Mouse (Mus musculus) thymus, postnatal 14 days (tissue): ENCODE measurements around the gene Ifit2.

Experiments
- DNase-seq: peaks from one replicate; pipeline ENCODE4 v3.0.0; 2021

Ifit2 gene

DNA sequence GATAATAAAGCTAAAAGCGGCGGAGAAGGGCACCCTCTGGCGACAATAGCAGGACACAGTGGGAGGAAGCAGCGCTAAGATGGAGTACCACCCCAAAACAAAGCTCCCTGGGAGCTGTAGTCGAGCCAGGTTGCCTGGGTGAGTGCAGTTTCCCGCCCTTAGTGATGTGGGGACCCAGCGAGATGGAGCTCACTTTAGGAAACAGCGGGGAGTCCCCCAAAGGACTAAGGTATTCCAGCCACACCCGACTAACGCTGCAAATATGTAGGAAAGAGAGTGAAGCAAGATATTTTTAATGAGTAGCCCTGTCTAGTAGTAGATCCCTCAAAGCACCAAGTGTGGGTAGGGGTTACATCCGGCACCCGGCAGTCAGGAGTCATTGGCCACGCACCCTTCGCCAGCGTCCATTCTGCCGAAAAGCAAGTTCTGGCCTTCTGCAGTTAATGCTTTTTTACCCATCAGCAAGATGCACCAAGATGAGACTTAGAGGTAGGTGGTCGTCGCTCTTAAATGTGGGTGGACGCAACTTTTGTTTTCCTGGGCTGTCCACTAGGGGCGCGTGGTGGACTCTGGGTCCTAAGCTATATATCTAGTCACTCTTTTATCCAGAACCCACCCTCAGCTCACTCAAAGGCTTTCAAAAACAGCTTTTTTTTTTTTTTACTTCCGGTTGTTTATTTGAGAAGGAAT is at the start of gene Ifit2:
Ifit2 (plus strand) TSS at position 161 of the 690 bp plus-strand sequence.
- peak; percentile 85 for DNase-seq

- DNase-seq, result peak; percentile 93
Measured at GRCm38 (mm10) chr19:34500763-34501162, 49.7 kb upstream of the Ifit2 start.

GRCm38 (mm10) chr19:34505161-34505721 is 45.3 kb upstream of the Ifit2 start:
- DNase-seq, result peak; percentile 56

DNA sequence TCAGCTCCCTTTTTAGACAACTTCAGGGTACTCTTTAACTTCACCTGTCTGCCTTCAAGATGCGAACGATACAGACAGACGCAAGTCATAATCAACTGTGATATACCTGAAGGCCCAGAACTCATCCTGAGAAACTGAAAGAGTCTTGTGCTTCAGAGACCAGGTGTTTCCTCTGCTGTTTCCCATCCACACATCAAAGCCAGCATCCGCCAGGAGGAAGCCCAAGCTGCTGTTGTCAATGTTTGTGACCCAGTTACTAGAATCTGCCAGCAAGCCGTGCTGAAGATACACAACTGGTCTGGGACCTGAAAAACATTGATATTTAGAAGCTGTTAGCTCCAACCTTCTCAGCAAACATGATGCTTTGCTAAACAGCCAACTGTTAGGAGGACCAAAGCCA is 39.8 kb upstream of the Ifit2 start:
- peak; percentile 88 for DNase-seq

GRCm38 (mm10) chr19:34511528-34511927 is 39.0 kb upstream of the Ifit2 start:
- peak; percentile 35 for DNase-seq

DNA sequence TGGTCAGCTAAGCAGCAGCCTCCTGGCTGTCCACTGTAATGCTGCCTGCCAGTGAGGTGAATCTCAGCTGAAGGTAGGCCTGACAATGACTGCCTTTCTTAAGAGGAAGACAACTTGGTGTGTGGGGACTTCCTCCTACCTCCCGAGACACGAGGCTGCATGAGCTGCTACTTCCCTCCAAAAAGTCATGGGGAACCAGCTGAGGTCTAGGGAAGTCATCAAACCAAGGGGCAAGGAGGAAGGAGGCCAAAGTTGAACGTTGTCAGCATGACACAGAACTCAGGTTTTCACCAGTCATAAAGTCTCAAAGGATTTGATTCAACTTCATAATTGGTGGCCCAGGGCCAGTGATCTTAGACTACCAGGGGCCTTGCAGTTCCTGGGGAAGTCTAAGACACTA is 34.8 kb upstream of the Ifit2 start:
- DNase-seq, result peak; percentile 43

GRCm38 (mm10) chr19:34516346-34516745 is 34.1 kb upstream of the Ifit2 start:
- no peak for DNase-seq

DNA sequence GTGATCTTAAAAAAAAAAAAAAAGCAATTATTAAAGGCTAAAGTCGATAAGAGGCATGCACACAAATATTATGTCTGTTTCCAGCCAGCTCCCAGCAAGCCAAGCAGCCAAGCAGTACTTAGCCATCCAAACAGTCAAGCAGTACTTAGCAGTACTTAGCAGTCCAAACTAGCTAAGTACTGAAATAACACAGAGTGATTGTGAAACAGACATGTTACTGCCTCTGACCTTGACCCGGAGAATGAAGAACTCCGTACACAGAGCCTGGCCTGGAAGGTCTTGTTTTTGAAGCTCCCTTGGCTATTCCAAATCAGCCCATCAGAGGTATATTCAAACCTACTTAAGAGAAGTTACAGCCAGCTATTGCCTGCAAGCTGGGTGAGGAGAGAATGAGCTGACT is 33.3 kb upstream of the Ifit2 start:
- no peak for DNase-seq

GRCm38 (mm10) chr19:34517812-34518594 is 32.5 kb upstream of the Ifit2 start:
- DNase-seq, result no peak

- DNase-seq, result no peak
Measured at GRCm38 (mm10) chr19:34518786-34519185, 31.7 kb upstream of the Ifit2 start.

GRCm38 (mm10) chr19:34519646-34520045 is 30.8 kb upstream of the Ifit2 start:
- no peak for DNase-seq

DNA sequence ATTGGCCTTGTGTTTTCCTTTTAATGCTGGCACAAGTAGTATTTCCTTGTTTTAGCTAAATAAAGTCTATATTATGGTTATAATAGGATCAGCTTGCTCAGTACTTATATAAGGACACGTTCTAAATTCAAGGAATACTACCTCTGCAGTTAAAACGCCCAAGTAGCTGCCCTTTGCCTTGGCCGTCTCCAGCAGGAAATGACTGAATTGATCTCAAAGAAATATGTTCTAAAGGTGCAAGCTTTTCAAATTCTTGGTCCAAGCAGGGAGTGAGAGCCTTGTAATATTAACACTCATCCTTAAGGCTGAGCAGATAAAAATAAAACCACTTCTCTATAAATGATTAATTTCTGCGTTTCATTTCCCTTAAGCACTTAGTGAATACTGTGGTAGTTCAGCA is 30.4 kb upstream of the Ifit2 start:
- no peak for DNase-seq

GRCm38 (mm10) chr19:34521361-34521760 is 29.1 kb upstream of the Ifit2 start:
- no peak for DNase-seq

DNA sequence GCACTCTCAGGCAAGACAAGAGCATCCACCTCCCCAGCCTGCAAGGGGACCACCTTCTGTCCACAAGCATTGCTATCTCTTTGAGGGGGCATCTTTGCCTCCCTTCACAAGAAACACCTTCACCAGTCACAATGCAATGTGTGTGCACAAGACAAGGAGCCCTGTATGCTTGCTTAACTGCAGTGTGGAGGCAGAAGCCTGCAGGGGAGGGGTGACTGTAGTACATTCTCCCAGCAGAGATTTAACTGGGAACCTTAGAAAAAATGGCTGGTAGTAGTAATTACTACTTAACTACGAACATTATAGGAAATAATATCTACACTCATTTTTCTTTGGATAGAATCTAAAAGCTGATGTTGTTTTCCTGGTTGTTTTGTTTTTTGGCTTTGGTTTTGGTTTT is 28.5 kb upstream of the Ifit2 start:
- DNase-seq, result no peak

DNA sequence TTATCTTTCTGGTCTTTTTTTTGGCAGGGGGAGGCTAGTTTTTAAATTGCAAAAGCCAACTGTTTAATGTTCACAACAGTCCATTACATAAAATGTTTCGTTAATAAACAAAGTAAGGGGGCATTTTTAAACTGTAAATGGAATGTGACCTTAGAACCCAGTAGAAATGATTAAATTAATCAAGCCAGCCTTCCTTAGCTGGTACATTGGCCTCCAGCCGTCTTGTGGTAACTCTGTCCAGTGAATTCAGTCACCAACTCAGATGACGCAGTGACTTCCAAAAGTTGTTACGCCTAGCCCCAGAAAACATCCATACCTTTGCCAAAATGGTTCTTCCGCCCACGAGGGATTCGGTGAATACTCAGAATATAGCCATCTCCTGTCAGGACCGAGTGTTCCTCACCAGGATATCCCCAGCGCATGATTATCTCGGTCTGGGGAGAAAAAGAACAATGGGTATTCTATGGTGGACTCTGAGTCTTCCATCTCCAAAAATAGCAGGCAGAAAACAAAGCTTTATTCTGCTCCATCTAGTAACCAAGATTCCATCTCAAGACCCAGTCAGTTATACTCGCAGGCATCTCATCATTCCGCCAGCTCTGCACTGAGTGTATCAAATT is 27.3 kb upstream of the Ifit2 start:
- no peak for DNase-seq

DNA sequence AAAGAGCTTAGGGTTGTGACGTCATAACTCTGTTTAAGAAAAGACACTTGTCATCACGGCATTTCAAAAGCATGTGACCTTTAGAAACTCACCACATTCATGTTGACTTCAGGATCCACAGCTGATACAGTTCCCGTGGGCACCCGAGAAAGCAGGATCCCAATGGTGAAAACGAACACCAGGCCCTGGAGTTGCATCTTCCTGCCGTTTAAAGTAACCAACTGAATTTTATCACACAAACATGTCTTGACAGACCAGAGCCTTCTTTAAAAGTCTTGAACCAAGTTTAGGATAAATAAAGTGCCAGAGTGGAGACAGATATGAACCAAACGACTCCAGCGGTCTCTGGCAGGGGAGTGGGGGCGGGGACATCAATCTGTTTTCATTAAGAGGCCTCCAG is 25.8 kb upstream of the Ifit2 start:
- no peak for DNase-seq

GRCm38 (mm10) chr19:34526321-34526923 is 24.1 kb upstream of the Ifit2 start:
- DNase-seq, result peak; percentile 70

DNA sequence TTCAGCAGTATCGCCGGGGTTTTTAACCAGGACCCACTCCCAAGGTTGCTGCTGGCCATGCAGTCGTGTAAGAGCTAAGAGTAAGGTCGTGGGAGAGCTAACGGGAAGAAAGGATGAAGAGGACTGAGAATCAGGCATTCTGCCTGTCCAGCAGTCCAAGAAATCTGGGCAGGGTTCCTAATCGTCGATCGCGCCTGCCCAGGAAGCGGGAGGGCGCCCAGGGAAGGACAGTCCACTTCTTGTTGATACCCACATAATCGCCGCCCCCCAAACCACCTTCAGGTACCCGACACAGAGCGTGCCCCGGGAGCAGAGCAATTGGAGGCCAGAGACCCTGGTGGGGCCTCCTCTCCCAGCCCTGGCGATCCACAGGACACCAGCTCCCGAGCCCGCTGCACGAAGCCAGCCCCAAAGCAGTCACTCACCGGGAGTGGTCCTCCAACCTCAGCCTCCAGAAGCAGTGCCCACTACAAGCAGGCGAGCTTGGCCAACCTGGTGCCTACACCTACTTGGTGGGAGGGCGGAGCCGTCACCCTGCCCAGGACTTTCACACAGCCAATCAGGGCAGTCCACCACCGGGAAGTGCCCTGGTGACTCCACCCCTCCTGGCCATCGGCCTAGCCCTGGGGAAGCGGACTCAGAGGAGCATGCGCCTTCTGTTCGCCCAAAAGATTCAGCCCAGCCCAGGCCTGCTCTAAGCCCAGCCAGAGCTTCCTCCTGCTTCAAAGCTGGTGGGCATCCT is 23.4 kb upstream of the Ifit2 start, which contains the start of gene Lipa:
Lipa (minus strand) TSS at position 534 of the 742 bp plus-strand sequence.
- DNase-seq, result peak; percentile 93

DNA sequence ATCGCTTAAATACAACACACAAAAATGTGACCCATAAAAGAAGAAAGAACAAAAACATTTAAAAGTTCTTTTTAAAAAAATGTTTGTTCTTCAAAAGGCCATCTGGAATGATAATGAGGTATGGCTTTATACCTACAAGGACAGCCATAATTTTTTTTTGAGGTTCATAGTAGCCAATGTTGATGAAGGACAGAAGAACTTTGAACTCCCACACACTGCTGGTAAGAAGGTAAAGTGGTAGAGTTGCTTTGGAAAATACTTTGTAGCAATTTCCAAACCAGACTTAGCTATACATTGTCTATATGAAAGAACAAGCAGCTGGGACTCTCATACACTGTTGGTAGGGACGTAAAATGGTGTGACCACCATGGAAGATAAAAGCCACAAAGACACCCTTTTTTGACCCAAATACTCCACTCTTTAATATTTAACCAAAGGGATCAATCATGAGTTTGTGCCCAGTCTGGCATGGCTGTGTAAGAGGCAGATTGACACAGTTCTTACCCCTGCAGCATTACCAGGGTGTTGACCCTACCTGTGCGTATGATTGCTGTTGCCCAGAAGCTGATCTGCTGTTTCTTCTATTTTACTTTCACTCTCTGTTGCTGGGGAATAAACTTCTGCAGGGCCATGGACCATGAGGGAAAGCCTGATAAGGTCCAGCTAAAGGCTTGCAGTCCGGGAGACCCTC is 18.3 kb upstream of the Ifit2 start:
- DNase-seq, result no peak

DNA sequence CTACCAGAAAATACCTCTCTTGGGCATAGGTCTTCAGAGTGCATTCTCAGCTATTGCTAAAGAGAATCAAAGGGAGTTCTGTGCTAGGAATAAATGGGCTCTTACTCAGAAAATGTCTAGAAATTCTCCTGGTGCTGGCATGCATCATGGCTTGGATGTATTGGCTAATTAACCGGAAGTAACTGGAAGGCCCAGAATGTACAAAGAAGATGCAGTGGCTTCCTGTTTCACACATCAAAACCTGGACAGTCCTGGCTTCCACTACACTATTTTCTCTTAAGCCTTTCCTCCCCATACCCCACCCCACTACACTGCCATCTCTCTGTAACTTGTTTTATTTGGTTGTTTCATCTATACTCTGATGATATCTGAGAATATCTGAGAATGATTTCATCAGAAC is 11.1 kb upstream of the Ifit2 start:
- no peak for DNase-seq

DNA sequence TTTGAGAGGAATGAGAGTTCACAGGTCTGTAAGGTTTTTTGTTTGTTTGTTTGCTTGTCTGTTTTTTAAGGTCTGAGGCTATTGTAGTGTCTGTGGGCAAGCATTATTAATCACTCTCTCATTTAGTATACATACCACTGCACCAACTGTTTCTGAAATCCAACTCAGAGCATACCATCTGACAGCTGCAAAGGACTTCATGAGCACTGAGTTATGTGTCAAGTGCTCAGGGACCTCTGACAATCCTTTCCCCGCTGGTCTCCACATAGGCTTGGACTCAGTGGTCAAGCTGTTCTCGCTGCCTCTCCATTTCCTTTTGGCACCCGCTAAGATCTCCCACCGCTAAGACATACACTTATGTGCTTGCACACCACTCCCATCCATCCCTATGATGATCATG is 4.3 kb upstream of the Ifit2 start:
- DNase-seq, result no peak

DNA sequence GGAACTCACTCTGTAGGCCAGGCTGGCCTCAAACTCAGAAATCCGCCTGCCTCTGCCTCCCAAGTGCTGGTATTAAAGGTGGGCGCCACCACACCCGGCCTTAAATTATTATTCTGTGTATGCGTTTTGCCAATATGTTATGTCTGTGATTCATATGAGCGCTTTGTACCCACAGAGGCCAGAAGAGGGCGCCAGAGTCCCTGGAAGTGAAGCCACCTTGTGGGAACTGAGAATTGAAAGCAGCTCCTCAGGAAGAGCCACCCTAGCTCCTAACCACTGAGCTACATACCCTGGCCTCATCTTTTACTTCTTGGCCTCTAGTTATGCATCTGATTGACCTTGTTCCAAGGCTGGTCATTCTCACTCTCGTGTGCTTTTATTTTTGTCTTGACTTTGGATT is 2.5 kb upstream of the Ifit2 start:
- peak; percentile 89 for DNase-seq
